Mouse (Mus musculus): ENCODE data around the gene Oxt.

- TF ChIP-seq POLR2A (IDR thresholded peaks at IDR 0.05; ENCODE audit: control insufficient read depth, low read depth, low read length) (no peak), CTCF (IDR thresholded peaks at IDR 0.05; ENCODE audit: control insufficient read depth, insufficient read depth, insufficient replicate concordance, low read depth, low read length) (no peak)
Measured at GRCm38 (mm10) chr2:130582552-130582951, 6.6 kb downstream of the Oxt start, which contains the start of gene Avp.

Data from testis, adult 2 months (tissue).